Mouse (Mus musculus): ENCODE data around the gene Gm5134.

The Gm5134 gene

GRCm38 (mm10) chr10:76045343-76045742 lies 91.0 kb downstream of the Gm5134 start:
- DNase-seq = no peak

GRCm38 (mm10) chr10:76046754-76047153 lies 92.4 kb downstream of the Gm5134 start:
- DNase-seq = no peak

GRCm38 (mm10) chr10:76047182-76047869 lies 93.0 kb downstream of the Gm5134 start:
- DNase-seq = no peak

DNA sequence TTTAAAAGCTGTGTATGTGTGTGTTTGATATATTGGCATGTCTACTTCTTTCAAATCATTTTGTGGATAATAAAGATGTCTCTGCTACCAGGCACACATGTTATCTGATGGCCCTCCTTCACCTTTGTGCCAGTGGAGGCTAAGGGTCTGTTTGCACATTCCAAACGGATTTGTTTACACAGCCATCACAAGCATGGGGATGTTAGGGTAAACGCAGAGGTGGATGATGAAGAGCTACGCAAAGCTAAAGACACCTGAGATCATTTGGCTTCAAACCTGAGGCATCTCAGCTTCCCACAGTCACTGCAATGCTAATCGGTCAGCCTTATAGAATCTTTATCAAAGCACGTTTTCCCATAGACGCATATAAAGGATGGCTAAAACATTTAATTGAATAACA lies 94.7 kb downstream of the Gm5134 start:
- no peak for DNase-seq

DNA sequence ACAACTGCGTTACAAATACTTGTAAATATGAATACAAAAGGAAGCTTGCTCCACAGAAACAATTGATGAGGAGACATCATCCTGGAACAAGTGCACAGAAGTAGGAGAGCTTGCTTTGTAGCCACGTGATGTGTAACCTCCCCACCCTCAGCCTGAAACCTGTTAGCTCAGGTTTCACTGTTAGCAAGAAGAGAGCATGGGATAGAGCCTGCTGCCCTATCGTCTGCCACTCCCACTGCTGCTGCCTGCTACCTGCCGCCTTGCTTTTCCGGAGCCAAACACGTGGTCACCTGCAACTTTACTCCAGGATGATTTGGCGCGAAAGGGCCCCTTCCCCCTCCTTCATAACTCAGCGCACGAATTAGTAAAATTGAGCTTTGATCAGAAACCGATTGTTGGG lies 97.5 kb downstream of the Gm5134 start:
- no peak for DNase-seq
